Mouse (Mus musculus) CD4-positive, CD25-positive, alpha-beta regulatory T cell, adult 9 weeks (primary cell): ENCODE data around the gene Gm20894. TPM values are rescaled to one million over a fixed set of nuclear protein-coding genes. Genes with fewer than 3 reads are reported as not detected.

Experiments
- polyA plus RNA-seq: library from polyadenylated mRNA; unstranded; fragments of 100-300 nt; shearing (Covaris generic); gene quantifications from one replicate; pipeline ENCODE4 v1.2.1, GENCODE M21; 2017

The Gm20894 gene
- polyA plus RNA-seq = not detected

DNA sequence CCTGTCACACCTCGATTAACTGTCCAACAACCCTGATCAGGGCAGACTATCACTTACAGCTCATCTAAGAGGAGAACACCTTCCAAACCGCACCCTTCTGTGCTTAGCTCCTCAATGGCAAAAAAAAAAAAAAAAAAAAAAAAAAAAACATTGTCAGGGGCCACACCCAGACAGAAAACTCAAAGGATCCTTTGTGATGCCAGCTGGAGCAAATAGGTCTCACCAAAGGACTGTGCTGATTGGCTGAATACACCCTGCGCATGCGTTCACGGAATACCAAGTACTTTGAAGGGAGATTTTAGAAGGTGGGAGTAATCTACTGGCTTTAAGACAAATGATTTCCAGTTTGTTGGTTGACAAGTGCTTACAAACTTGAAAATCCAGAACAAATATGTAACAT, at the start of gene Gm20894:
Gene Gm20894, minus strand, starts transcription at position 101 of the 400 bp plus-strand sequence.

